Mouse (Mus musculus) lung, postnatal 14 days (tissue): Measurements from ENCODE around the gene St7.

ENCODE experiments used
- DNase-seq: peaks from one replicate; pipeline ENCODE4 v3.0.0; 2021

The St7 gene

GRCm38 (mm10) chr6:17720022-17720421 is 27.3 kb downstream of the St7 start:
- DNase-seq: no peak

GRCm38 (mm10) chr6:17721706-17722105 is 29.0 kb downstream of the St7 start:
- no peak for DNase-seq

- DNase-seq: peak; percentile 67
Observed at GRCm38 (mm10) chr6:17725841-17726460, 33.2 kb downstream of the St7 start.

- DNase-seq: no peak
Observed at GRCm38 (mm10) chr6:17727241-17727640, 34.5 kb downstream of the St7 start.

GRCm38 (mm10) chr6:17727891-17728790 is 35.4 kb downstream of the St7 start:
- DNase-seq: no peak

- no peak for DNase-seq
Observed at GRCm38 (mm10) chr6:17730122-17730521, 37.4 kb downstream of the St7 start.

GRCm38 (mm10) chr6:17731694-17732093 is 39.0 kb downstream of the St7 start:
- DNase-seq: no peak

GRCm38 (mm10) chr6:17733951-17734411 is 41.2 kb downstream of the St7 start:
- no peak for DNase-seq

- DNase-seq: no peak
Observed at GRCm38 (mm10) chr6:17737262-17737948, 44.7 kb downstream of the St7 start.

GRCm38 (mm10) chr6:17740128-17740527 is 47.4 kb downstream of the St7 start:
- no peak for DNase-seq

- no peak for DNase-seq
Observed at GRCm38 (mm10) chr6:17741639-17742038, 48.9 kb downstream of the St7 start.

GRCm38 (mm10) chr6:17742209-17742608 is 49.5 kb downstream of the St7 start:
- DNase-seq: no peak

- DNase-seq: no peak
Observed at GRCm38 (mm10) chr6:17743325-17743724, 50.6 kb downstream of the St7 start.

- no peak for DNase-seq
Observed at GRCm38 (mm10) chr6:17747724-17748123, 55.0 kb downstream of the St7 start.

GRCm38 (mm10) chr6:17748866-17749582 is 56.3 kb downstream of the St7 start:
- peak; percentile 66 for DNase-seq

- no peak for DNase-seq
Observed at GRCm38 (mm10) chr6:17749596-17749995, 56.9 kb downstream of the St7 start.

GRCm38 (mm10) chr6:17750041-17750660 is 57.4 kb downstream of the St7 start:
- no peak for DNase-seq

- no peak for DNase-seq
Observed at GRCm38 (mm10) chr6:17750957-17751356, 58.2 kb downstream of the St7 start.

GRCm38 (mm10) chr6:17755902-17756301 is 63.2 kb downstream of the St7 start:
- no peak for DNase-seq

GRCm38 (mm10) chr6:17758568-17758967 is 65.8 kb downstream of the St7 start:
- no peak for DNase-seq

GRCm38 (mm10) chr6:17763963-17764659 is 71.4 kb downstream of the St7 start:
- no peak for DNase-seq

- no peak for DNase-seq
Observed at GRCm38 (mm10) chr6:17764660-17764998, 71.9 kb downstream of the St7 start.
